Mouse (Mus musculus) lung, adult 2 months (tissue): ENCODE results near the gene Gm44596. TPM values are rescaled to one million over a fixed set of nuclear protein-coding genes. Genes with fewer than 3 reads are reported as not detected.
"Not testable (repeated sequence)": the region's sequence is repeated elsewhere in the genome, so short reads cannot be mapped to it uniquely, and the experiment has no call there.

Source experiments
- DNase-seq: peaks from one replicate; pipeline ENCODE4 v3.0.0; 2022
- H3K4me1 ChIP-seq: fragments of 200-500 bp; 2 replicates; pipeline ENCODE4 v1.6.1; 2011; ENCODE audit warnings: low read length; ENCODE audit not compliant: control insufficient read depth, insufficient read depth
- H3K4me3 ChIP-seq: fragments of 200-500 bp; replicated peaks from 2 replicates; pipeline ENCODE3; 2011; ENCODE audit warnings: low read depth, mild to moderate bottlenecking, control low read depth, low read length; ENCODE audit errors: extremely low read depth
- CTCF ChIP-seq: fragments of 200-500 bp; IDR thresholded peaks from 2 replicates; pipeline ENCODE4 v1.5.1; 2011; ENCODE audit warnings: mild to moderate bottlenecking, low read length, control low read depth; ENCODE audit not compliant: insufficient read depth
- POLR2A ChIP-seq: fragments of 200-500 bp; IDR thresholded peaks from 2 replicates; pipeline ENCODE4 v1.6.1; 2011; ENCODE audit warnings: low read depth, mild to moderate bottlenecking, control low read depth, low read length, borderline replicate concordance; ENCODE audit errors: extremely low read depth
- WGBS: fragments of 180-500 bp; shearing (Covaris S2); methylation state at CpG from one replicate; pipeline ENCODE4 v1.1.7; 2018; 5-methylcytosine and 5-hydroxymethylcytosine counted together
- polyA plus RNA-seq: library from polyadenylated mRNA; depleted of rRNA; stranded (reverse); fragments of >200 nt; gene quantifications from 2 replicates; pipeline ENCODE4 v1.2.3, GENCODE M21; 2012

Gene Gm44596
- polyA plus RNA-seq, 1 experiment, result not detected

GRCm38 (mm10) chr6:128376371-128377085 is 1.2 kb downstream of the Gm44596 start:
- Histone ChIP-seq H3K4me1 (no peaks in the 10 kb centered on the region), H3K4me3 (no peak overlapping the region)
- no peak for TF ChIP-seq POLR2A
- TF ChIP-seq CTCF, result no peak
- 87% methylated on average over 17 of the region's 17 CpGs for WGBS
- DNase-seq, result no peak

GRCm38 (mm10) chr6:128379636-128380035 is 4.3 kb downstream of the Gm44596 start:
- TF ChIP-seq CTCF (no peak), POLR2A (no peak)
- DNase-seq, result no peak
- 80% methylated on average over 16 of the region's 16 CpGs for WGBS
- H3K4me3 ChIP-seq, result no peak overlapping the region
- H3K4me1 ChIP-seq, result no peaks in the 10 kb centered on the region

- not testable (repeated sequence) for H3K4me1 ChIP-seq, H3K4me3 ChIP-seq, DNase-seq
- WGBS, result 24% methylated on average over 1 of the region's 1 CpGs
Observed at GRCm38 (mm10) chr6:128380594-128381167, 5.4 kb downstream of the Gm44596 start.

GRCm38 (mm10) chr6:128381254-128381653 is 6.0 kb downstream of the Gm44596 start:
- DNase-seq, result no peak
- H3K4me1 ChIP-seq, result no peaks in the 10 kb centered on the region
- TF ChIP-seq CTCF, result no peak
- no peak for TF ChIP-seq POLR2A
- no peak overlapping the region for H3K4me3 ChIP-seq
- 60% methylated on average over 3 of the region's 3 CpGs for WGBS

- Histone ChIP-seq H3K4me1 (no peaks in the 10 kb centered on the region), H3K4me3 (no peak overlapping the region)
- no peak for TF ChIP-seq POLR2A
- TF ChIP-seq CTCF, result no peak
- no peak for DNase-seq
- WGBS, result 56% methylated on average over 7 of the region's 7 CpGs
Observed at GRCm38 (mm10) chr6:128383752-128384151, 8.4 kb downstream of the Gm44596 start.

GRCm38 (mm10) chr6:128385026-128385425 is 9.7 kb downstream of the Gm44596 start:
- no peak overlapping the region for H3K4me3 ChIP-seq
- 68% methylated on average over 1 of the region's 1 CpGs for WGBS
- no peak for TF ChIP-seq POLR2A
- H3K4me1 ChIP-seq, result no peaks in the 10 kb centered on the region
- no peak for DNase-seq

GRCm38 (mm10) chr6:128389185-128389584 is 13.9 kb downstream of the Gm44596 start:
- no peak for DNase-seq
- Histone ChIP-seq H3K4me1 (no peaks in the 10 kb centered on the region), H3K4me3 (no peak overlapping the region)
- TF ChIP-seq POLR2A (no peak), CTCF (no peak)
- 82% methylated on average over 1 of the region's 1 CpGs for WGBS

GRCm38 (mm10) chr6:128390683-128391082 is 15.4 kb downstream of the Gm44596 start:
- H3K4me1 ChIP-seq, result no peaks in the 10 kb centered on the region
- 48% methylated on average over 1 of the region's 1 CpGs for WGBS
- no peak for DNase-seq
- no peak for TF ChIP-seq CTCF
- no peak for TF ChIP-seq POLR2A
- no peak overlapping the region for H3K4me3 ChIP-seq

- no peaks in the 10 kb centered on the region for H3K4me1 ChIP-seq
- TF ChIP-seq CTCF, result no peak
- no peak for TF ChIP-seq POLR2A
- WGBS, result 77% methylated on average over 7 of the region's 7 CpGs
- no peak for DNase-seq
- H3K4me3 ChIP-seq, result no peak overlapping the region
Observed at GRCm38 (mm10) chr6:128397574-128398261, 22.4 kb downstream of the Gm44596 start.

- no peak within 1 kb of the TSS for H3K4me3 ChIP-seq
- TF ChIP-seq CTCF, result no peak
- TF ChIP-seq POLR2A, result no peak
- 68% methylated on average over 3 of the region's 3 CpGs for WGBS
- no peaks in the 10 kb centered on the region for H3K4me1 ChIP-seq
- DNase-seq, result no peak
Observed at GRCm38 (mm10) chr6:128398996-128399395, 23.7 kb downstream of the Gm44596 start, which contains the start of gene Nrip2. Gene Nrip2, plus strand, starts transcription at chr6:128399296.
